Mouse (Mus musculus): ENCODE measurements around the gene Fam133b.
"Not testable (repeated sequence)": the region's sequence is repeated elsewhere in the genome, so short reads cannot be mapped to it uniquely, and the experiment has no call there.

Gene Fam133b

GRCm38 (mm10) chr5:3520493-3521359 lies 22.9 kb upstream of the Fam133b start:
- no peak for DNase-seq (ENCODE audit: low read depth)

- DNase-seq (ENCODE audit: low read depth), result no peak
Observed at GRCm38 (mm10) chr5:3521741-3522140, 21.9 kb upstream of the Fam133b start.

GRCm38 (mm10) chr5:3522826-3523225 lies 20.8 kb upstream of the Fam133b start:
- no peak for DNase-seq (ENCODE audit: low read depth)

- no peak for DNase-seq (ENCODE audit: low read depth)
Observed at GRCm38 (mm10) chr5:3527041-3527691, 16.5 kb upstream of the Fam133b start.

- DNase-seq (ENCODE audit: low read depth), result no peak
Observed at GRCm38 (mm10) chr5:3529585-3530189, 13.9 kb upstream of the Fam133b start.

- DNase-seq (ENCODE audit: low read depth), result not testable (repeated sequence)
Observed at GRCm38 (mm10) chr5:3532048-3532447, 11.6 kb upstream of the Fam133b start.

GRCm38 (mm10) chr5:3536592-3537212 lies 6.9 kb upstream of the Fam133b start:
- DNase-seq (ENCODE audit: low read depth), result no peak

- DNase-seq (ENCODE audit: low read depth), result peak; percentile 43
Observed at GRCm38 (mm10) chr5:3538505-3539472, 4.8 kb upstream of the Fam133b start.

GRCm38 (mm10) chr5:3541871-3542270 lies 1.8 kb upstream of the Fam133b start:
- no peak for DNase-seq (ENCODE audit: low read depth)

- DNase-seq (ENCODE audit: low read depth), result no peak
Observed at GRCm38 (mm10) chr5:3544480-3544769, 792 bp downstream of the Fam133b start.

- DNase-seq (ENCODE audit: low read depth), result no peak
Observed at GRCm38 (mm10) chr5:3546226-3546625, 2.6 kb downstream of the Fam133b start.

- DNase-seq (ENCODE audit: low read depth), result no peak
Observed at GRCm38 (mm10) chr5:3551481-3551880, 7.8 kb downstream of the Fam133b start.

GRCm38 (mm10) chr5:3554198-3554597 lies 10.6 kb downstream of the Fam133b start:
- no peak for DNase-seq (ENCODE audit: low read depth)

GRCm38 (mm10) chr5:3571266-3571665 lies 27.6 kb downstream of the Fam133b start, which contains the start of gene 1700109H08Rik:
Gene 1700109H08Rik, plus strand, starts transcription at chr5:3571566.
- no peak for DNase-seq (ENCODE audit: low read depth)

GRCm38 (mm10) chr5:3574825-3575224 lies 31.2 kb downstream of the Fam133b start:
- no peak for DNase-seq (ENCODE audit: low read depth)

- DNase-seq (ENCODE audit: low read depth), result no peak
Observed at GRCm38 (mm10) chr5:3577939-3578338, 34.3 kb downstream of the Fam133b start.

- no peak for DNase-seq (ENCODE audit: low read depth)
Observed at GRCm38 (mm10) chr5:3579066-3579465, 35.4 kb downstream of the Fam133b start.

- peak; percentile 96 for DNase-seq (ENCODE audit: low read depth)
Observed at GRCm38 (mm10) chr5:3595693-3596398, 52.2 kb downstream of the Fam133b start, which contains the start of gene Pex1. Gene Pex1, plus strand, starts transcription at chr5:3596066.

- peak; percentile 41 for DNase-seq (ENCODE audit: low read depth)
Observed at GRCm38 (mm10) chr5:3596399-3596766, 52.8 kb downstream of the Fam133b start, which contains the start of gene Rbm48. Gene Rbm48, minus strand, starts transcription at chr5:3596585.

GRCm38 (mm10) chr5:3597171-3597570 lies 53.5 kb downstream of the Fam133b start:
- no peak for DNase-seq (ENCODE audit: low read depth)

GRCm38 (mm10) chr5:3598766-3599165 lies 55.1 kb downstream of the Fam133b start:
- DNase-seq (ENCODE audit: low read depth), result no peak
